7 mouse cellular contexts compared by ENCODE assay signal in genomic region chr9:90113651-90114566, GRCm38 (mm10). TPM values are rescaled to one million over a fixed set of nuclear protein-coding genes. Genes with fewer than 3 reads are reported as not detected.
DNase-seq lines count a peak whose midpoint lies in the region; ATAC-seq lines count a peak whose summit lies in the region.

No protein-coding gene starts in this region.

- peak; percentile 79 for ATAC-seq in intestine, embryonic 15.5 days

- no peaks in the 10 kb centered on the region for H3K27me3 ChIP-seq in intestine, embryonic 15.5 days (replicated peaks)
- H3K27me3 ChIP-seq in midbrain, embryonic 10.5 days (ENCODE audit: low read depth, poor library complexity, severe bottlenecking), result no peaks in the 10 kb centered on the region

- WGBS in intestine, embryonic 15.5 days, result under 1% methylated on average over 80 of the region's 82 CpGs
- WGBS in midbrain, embryonic 10.5 days, result under 1% methylated on average over 82 of the region's 82 CpGs

- H3K4me3 ChIP-seq in intestine, embryonic 15.5 days (replicated peaks), result peak overlapping the region; percentile 93
- H3K4me3 ChIP-seq in midbrain, embryonic 10.5 days, result peak overlapping the region; percentile 71

- intact Hi-C loops in left cerebral cortex, postnatal 25 days (cut with DNase I), result loop anchor here (1.0 to 5.0 kb wide), 3 partner anchors 49 to 1632 kb away; partner anchors contain the start of genes Adamts7, Syncrip and Tbc1d2b

- peak overlapping the region; percentile 78 for H3K4me2 ChIP-seq in intestine, embryonic 15.5 days (replicated peaks)

- no peaks in the 10 kb centered on the region; the same call in none of the 2 replicates for H3K4me1 ChIP-seq in intestine, embryonic 15.5 days (replicated peaks)
- H3K4me1 ChIP-seq in midbrain, embryonic 10.5 days, result peaks cover 23% of the 10 kb centered on the region

- peak; percentile 82 to 85 for DNase-seq in adrenal gland, adult 18-20 months (ENCODE audit: low spot score in 2 of 2)
- DNase-seq in embryo, embryonic 11 days, result peak; percentile 93
- DNase-seq in gastrocnemius, postnatal 25 days, result peak; percentile 91
- peak; percentile 94 to 95 for DNase-seq in left cerebral cortex, postnatal 25 days (ENCODE audit: low spot score in 2 of 2)
- DNase-seq in midbrain, embryonic 10.5 days (ENCODE audit: low spot score), result peak; percentile 87
- DNase-seq in right cerebral cortex, postnatal 4 days, result peak; percentile 84

- no peaks in the 10 kb centered on the region for H3K9me3 ChIP-seq in intestine, embryonic 15.5 days
- no peaks in the 10 kb centered on the region for H3K9me3 ChIP-seq in midbrain, embryonic 10.5 days (replicated peaks)

- peak overlapping the region; percentile 99 for H3K27ac ChIP-seq in intestine, embryonic 15.5 days
- H3K27ac ChIP-seq in midbrain, embryonic 10.5 days (replicated peaks), result peak overlapping the region; percentile 98

- peak overlapping the region; percentile 92 for H3K9ac ChIP-seq in intestine, embryonic 15.5 days

- no peaks in the 10 kb centered on the region for H3K36me3 ChIP-seq in intestine, embryonic 15.5 days
- peaks cover 12% of the 10 kb centered on the region for H3K36me3 ChIP-seq in midbrain, embryonic 10.5 days

RNA-seq across cellular contexts. Expression of gene Morf4l1, which starts 0.7 kb away (rescaled TPM):
- total RNA-seq in adrenal gland, adult 18-20 months (2021), result 100 to 1,000 TPM; 300 to 342 TPM
- total RNA-seq in gastrocnemius, postnatal 25 days (2021), result 100 to 1,000 TPM; 154 to 171 TPM
- polyA plus RNA-seq in intestine, embryonic 15.5 days (2015; fragmentation: Nextera tagmentation; extraction: Ambion mirVana), result 315 and 344 TPM in 2 replicates
- total RNA-seq in left cerebral cortex, postnatal 25 days (2021), result 100 to 1,000 TPM; 411 to 422 TPM
- polyA plus RNA-seq in midbrain, embryonic 10.5 days (2016; fragmentation: Nextera tagmentation; extraction: Ambion mirVana), result 603 and 629 TPM in 2 replicates

RNA-seq across cellular contexts. Expression of gene Adamts7, which starts 49.0 kb away (rescaled TPM):
- 1 to 10 TPM; 2.4 to 2.8 TPM for total RNA-seq in adrenal gland, adult 18-20 months (2021)
- 1 to 10 TPM in 1 of 2 experiments, under 1 TPM in 1; 0.67 to 1.5 TPM for total RNA-seq in gastrocnemius, postnatal 25 days (2021)
- 13.6 and 14.1 TPM in 2 replicates for polyA plus RNA-seq in intestine, embryonic 15.5 days (2015; fragmentation: Nextera tagmentation; extraction: Ambion mirVana)
- under 1 TPM; 0.23 to 0.30 TPM for total RNA-seq in left cerebral cortex, postnatal 25 days (2021)
- 16.7 and 21.0 TPM in 2 replicates for polyA plus RNA-seq in midbrain, embryonic 10.5 days (2016; fragmentation: Nextera tagmentation; extraction: Ambion mirVana)

RNA-seq across cellular contexts. Expression of gene Ctsh, which starts 60.0 kb away (rescaled TPM):
- 100 to 1,000 TPM; 142 to 158 TPM for total RNA-seq in adrenal gland, adult 18-20 months (2021)
- total RNA-seq in gastrocnemius, postnatal 25 days (2021), result 10 to 100 TPM; 13.9 to 24.8 TPM
- polyA plus RNA-seq in intestine, embryonic 15.5 days (2015; fragmentation: Nextera tagmentation; extraction: Ambion mirVana), result 42.4 and 51.4 TPM in 2 replicates
- total RNA-seq in left cerebral cortex, postnatal 25 days (2021), result 10 to 100 TPM; 20.5 TPM
- polyA plus RNA-seq in midbrain, embryonic 10.5 days (2016; fragmentation: Nextera tagmentation; extraction: Ambion mirVana), result 7.0 and 8.0 TPM in 2 replicates

Comparison
In these comparisons a context has a peak if more than half of its experiments do, and no peak if none do; other contexts are left out.
1. Peak in every context shown above with its lines: DNase-seq, ATAC-seq, H3K4me3 ChIP-seq and H3K27ac ChIP-seq.
2. RNA of gene Ctsh, which starts 60.0 kb away (total RNA-seq): 142 to 158 TPM in adrenal gland, adult 18-20 months; 13.9 to 24.8 TPM in gastrocnemius, postnatal 25 days and 20.5 TPM in left cerebral cortex, postnatal 25 days; every median in the first group is over 4 times any median in the second.